Mouse (Mus musculus) kidney, postnatal 0 days (tissue): ENCODE measurements around the gene Padi6. TPM values are rescaled to one million over a fixed set of nuclear protein-coding genes. Genes with fewer than 3 reads are reported as not detected.

ENCODE experiments used
- ATAC-seq: fragments of 200-750 bp; cut with Nextera tagmentation; replicated peaks from 2 replicates; pipeline ENCODE4 v1.8.0; 2017; ENCODE audit warnings: low read depth, moderate number of reproducible peaks, moderate TSS enrichment, moderate library complexity; ENCODE audit not compliant: low FRiP score
- DNase-seq: peaks from one replicate; pipeline ENCODE4 v3.0.0-alpha.2; 2016; ENCODE audit warnings: low spot score
- H3K27ac ChIP-seq: fragments of 300-500 bp; sonication (generic); 2 replicates; pipeline ENCODE4 v1.5.1; 2014; ENCODE audit warnings: mild to moderate bottlenecking
- H3K27me3 ChIP-seq: fragments of 300-500 bp; sonication (generic); 2 replicates; pipeline ENCODE4 v1.6.1; 2014; ENCODE audit warnings: low read length, mixed read lengths; ENCODE audit not compliant: insufficient read depth
- H3K36me3 ChIP-seq: fragments of 300-500 bp; sonication (generic); 2 replicates; pipeline ENCODE4 v1.6.1; 2014; ENCODE audit warnings: low read length, mixed read lengths; ENCODE audit not compliant: insufficient read depth
- H3K4me1 ChIP-seq: fragments of 300-500 bp; sonication (generic); replicated peaks from 2 replicates; pipeline ENCODE4 v1.6.1; 2014; ENCODE audit warnings: antibody characterized with exemption, low read length, mixed read lengths; ENCODE audit not compliant: insufficient read depth
- H3K4me2 ChIP-seq: fragments of 300-500 bp; sonication (generic); 2 replicates; pipeline ENCODE4 v1.6.1; 2014; ENCODE audit warnings: mild to moderate bottlenecking, low read length, moderate library complexity, mixed read lengths
- H3K4me3 ChIP-seq: fragments of 300-500 bp; sonication (generic); replicated peaks from 2 replicates; pipeline ENCODE4 v1.5.1; 2014; ENCODE audit warnings: low read depth, low read length
- H3K9ac ChIP-seq: fragments of 300-500 bp; sonication (generic); 2 replicates; pipeline ENCODE4 v1.6.1; 2014; ENCODE audit warnings: low read depth, low read length
- H3K9me3 ChIP-seq: fragments of 300-500 bp; sonication (generic); replicated peaks from 2 replicates; pipeline ENCODE4 v1.6.1; 2016; ENCODE audit warnings: low read length, inconsistent platforms, mixed read lengths
- CTCF ChIP-seq: IDR thresholded peaks from 2 replicates; pipeline ENCODE4 v1.5.1; 2016; ENCODE audit warnings: antibody characterized with exemption, low read depth, mild to moderate bottlenecking, moderate library complexity
- WGBS: fragments of 180-500 bp; shearing (Covaris S2); extraction: QIAGEN DNeasy Blood & Tissue Kit; methylation state at CpG from one replicate; pipeline ENCODE4 v1.1.7; 2014; 5-methylcytosine and 5-hydroxymethylcytosine counted together
- polyA plus RNA-seq: library from polyadenylated mRNA; unstranded; fragments of >200 nt; fragmentation: Nextera tagmentation; extraction: Ambion mirVana; gene quantifications from 2 replicates; pipeline ENCODE4 v1.2.1, GENCODE M21; 2015

Padi6 gene
- polyA plus RNA-seq, 1 experiment from 2014 or later, result 0.07 TPM

- DNase-seq, result no peak
- H3K27me3 ChIP-seq, result no peaks in the 10 kb centered on the region
Measured at GRCm38 (mm10) chr4:140743086-140743485, 643 bp upstream of the Padi6 start.

GRCm38 (mm10) chr4:140741401-140741800 is 1.0 kb downstream of the Padi6 start:
- Histone ChIP-seq H3K4me3 (no peak overlapping the region), H3K9ac (no peak overlapping the region), H3K27me3 (no peaks in the 10 kb centered on the region), H3K27ac (no peak overlapping the region), H3K9me3 (no peaks in the 10 kb centered on the region), H3K36me3 (no peaks in the 10 kb centered on the region), H3K4me1 (no peaks in the 10 kb centered on the region), H3K4me2 (no peak overlapping the region)
- DNase-seq (no peak), ATAC-seq (no peak)
- 69% methylated on average over 6 of the region's 6 CpGs for WGBS
- TF ChIP-seq CTCF, result no peak

More at GRCm38 (mm10) chr4:140743086-140743485, 643 bp upstream of the Padi6 start:
- H3K9me3 ChIP-seq, result no peaks in the 10 kb centered on the region
- no peak for ATAC-seq
- 62% methylated on average over 4 of the region's 4 CpGs for WGBS
- H3K4me3 ChIP-seq, result no peak overlapping the region
- H3K4me1 ChIP-seq, result no peaks in the 10 kb centered on the region
- no peak overlapping the region for H3K4me2 ChIP-seq
- no peak overlapping the region for H3K27ac ChIP-seq
- TF ChIP-seq CTCF, result no peak
- no peaks in the 10 kb centered on the region for H3K36me3 ChIP-seq
- H3K9ac ChIP-seq, result no peak overlapping the region

GRCm38 (mm10) chr4:140740655-140741054 is 1.8 kb downstream of the Padi6 start:
- DNase-seq, result no peak
- TF ChIP-seq CTCF, result no peak
- no peak overlapping the region for H3K4me2 ChIP-seq
- no peak overlapping the region for H3K9ac ChIP-seq
- H3K27me3 ChIP-seq, result no peaks in the 10 kb centered on the region
- no peak overlapping the region for H3K4me3 ChIP-seq
- H3K4me1 ChIP-seq, result no peaks in the 10 kb centered on the region
- WGBS, result 86% methylated on average over 11 of the region's 11 CpGs
- ATAC-seq, result no peak
- no peaks in the 10 kb centered on the region for H3K9me3 ChIP-seq
- no peaks in the 10 kb centered on the region for H3K36me3 ChIP-seq
- no peak overlapping the region for H3K27ac ChIP-seq

GRCm38 (mm10) chr4:140732871-140733270 is 9.6 kb downstream of the Padi6 start:
- Histone ChIP-seq H3K36me3 (no peaks in the 10 kb centered on the region), H3K4me1 (no peaks in the 10 kb centered on the region), H3K9ac (no peak overlapping the region), H3K4me2 (no peak overlapping the region), H3K4me3 (no peak overlapping the region), H3K27ac (no peak overlapping the region), H3K9me3 (no peaks in the 10 kb centered on the region), H3K27me3 (no peaks in the 10 kb centered on the region)
- ATAC-seq (no peak), DNase-seq (no peak)
- TF ChIP-seq CTCF, result no peak
- WGBS, result 72% methylated on average over 7 of the region's 7 CpGs

GRCm38 (mm10) chr4:140731654-140732053 is 10.8 kb downstream of the Padi6 start:
- Histone ChIP-seq H3K4me3 (no peak overlapping the region), H3K36me3 (no peaks in the 10 kb centered on the region), H3K27ac (no peak overlapping the region), H3K9ac (no peak overlapping the region), H3K4me2 (no peak overlapping the region), H3K27me3 (no peaks in the 10 kb centered on the region), H3K9me3 (no peaks in the 10 kb centered on the region), H3K4me1 (no peaks in the 10 kb centered on the region)
- DNase-seq, result no peak
- peak; percentile 43; the same call in 1 of the 2 replicates for TF ChIP-seq CTCF
- no peak for ATAC-seq
- whole genome bisulfite sequencing, result 84% methylated on average over 4 of the region's 4 CpGs

GRCm38 (mm10) chr4:140726907-140727306 is 15.5 kb downstream of the Padi6 start:
- Histone ChIP-seq H3K4me2 (no peak overlapping the region), H3K4me1 (no peaks in the 10 kb centered on the region), H3K27me3 (no peaks in the 10 kb centered on the region), H3K4me3 (no peak overlapping the region), H3K9me3 (no peaks in the 10 kb centered on the region), H3K9ac (no peak overlapping the region), H3K36me3 (0 out of 2 replicates have a peak, but pooled peaks cover 5% of the 10 kb centered on the region), H3K27ac (no peak overlapping the region)
- no peak for DNase-seq
- ATAC-seq, result no peak
- 84% methylated on average over 12 of the region's 12 CpGs for WGBS
- TF ChIP-seq CTCF, result no peak

GRCm38 (mm10) chr4:140724739-140725138 is 17.7 kb downstream of the Padi6 start:
- H3K4me1 ChIP-seq, result no peaks in the 10 kb centered on the region
- peaks cover 24% of the 10 kb centered on the region; the same call in 1 of the 2 replicates for H3K36me3 ChIP-seq
- no peak overlapping the region for H3K4me3 ChIP-seq
- WGBS, result 67% methylated on average over 6 of the region's 6 CpGs
- H3K4me2 ChIP-seq, result no peak overlapping the region
- ATAC-seq, result no peak
- DNase-seq, result no peak
- no peak for TF ChIP-seq CTCF
- H3K27ac ChIP-seq, result no peak overlapping the region
- H3K27me3 ChIP-seq, result no peaks in the 10 kb centered on the region
- no peaks in the 10 kb centered on the region for H3K9me3 ChIP-seq
- H3K9ac ChIP-seq, result no peak overlapping the region
